Mouse (Mus musculus): Measurements from ENCODE around the gene Pigl. TPM values are rescaled to one million over a fixed set of nuclear protein-coding genes. Genes with fewer than 3 reads are reported as not detected.
"Not testable (repeated sequence)": the region's sequence is repeated elsewhere in the genome, so short reads cannot be mapped to it uniquely, and the experiment has no call there.

The Pigl gene
- polyA plus RNA-seq, 1 experiment from 2014 or later: 7.9 TPM

DNA sequence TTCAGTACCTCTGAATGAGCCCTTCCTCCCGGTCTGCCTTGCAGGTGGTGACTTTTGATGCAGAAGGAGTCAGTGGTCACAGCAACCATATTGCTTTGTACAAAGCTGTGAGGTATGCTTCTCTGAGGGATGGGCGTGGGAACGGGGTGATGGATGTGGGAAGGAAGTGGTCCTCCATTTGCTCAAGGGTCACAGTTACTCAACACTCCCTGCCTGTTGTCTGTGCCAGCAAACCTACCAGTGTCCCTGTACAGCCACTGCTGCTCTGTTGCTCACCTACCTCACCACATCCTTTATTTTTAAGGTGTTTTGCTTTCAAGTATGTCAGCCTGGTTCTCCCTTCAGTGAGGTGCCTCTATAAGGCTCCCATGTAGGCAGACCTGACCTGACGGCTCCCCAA is 49.4 kb downstream of the Pigl start:
- H3K9me3 ChIP-seq (replicated peaks): no peaks in the 10 kb centered on the region
- no peaks in the 10 kb centered on the region for H3K27me3 ChIP-seq (replicated peaks)
- no peak overlapping the region for H3K4me3 ChIP-seq
- 72% methylated on average over 4 of the region's 4 CpGs for WGBS (ENCODE audit: insufficient replicate concordance)
- no peaks in the 10 kb centered on the region for H3K4me1 ChIP-seq
- no peak overlapping the region for H3K27ac ChIP-seq
- no peak overlapping the region for H3K9ac ChIP-seq
- no peaks in the 10 kb centered on the region for H3K36me3 ChIP-seq
- no peak overlapping the region for H3K4me2 ChIP-seq
- no peak for ATAC-seq

DNA sequence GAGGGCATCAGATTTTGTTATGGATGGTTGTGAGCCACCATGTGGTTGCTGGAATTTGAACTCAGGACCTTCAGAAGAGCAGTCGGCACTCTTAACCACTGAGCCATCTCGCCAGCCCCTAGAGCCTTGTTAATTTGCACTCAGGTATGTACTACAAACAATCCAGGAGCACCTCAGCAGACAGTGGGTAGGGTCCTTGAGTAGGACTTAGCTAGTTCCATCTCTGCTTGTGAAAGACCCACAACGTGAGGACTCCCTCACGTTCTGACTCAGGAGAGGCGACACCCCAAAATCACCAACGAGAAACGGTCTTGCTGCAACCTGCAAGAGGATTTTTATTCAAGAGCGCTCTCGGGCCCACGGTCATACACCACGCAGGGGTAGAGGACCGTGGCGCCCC is 50.1 kb downstream of the Pigl start:
- not testable (repeated sequence) for H3K36me3 ChIP-seq; H3K9ac ChIP-seq; H3K27me3 ChIP-seq (replicated peaks); H3K27ac ChIP-seq; H3K9me3 ChIP-seq (replicated peaks); H3K4me2 ChIP-seq; ATAC-seq; H3K4me3 ChIP-seq; H3K4me1 ChIP-seq
- WGBS (ENCODE audit: insufficient replicate concordance): 86% methylated on average over 13 of the region's 13 CpGs

DNA sequence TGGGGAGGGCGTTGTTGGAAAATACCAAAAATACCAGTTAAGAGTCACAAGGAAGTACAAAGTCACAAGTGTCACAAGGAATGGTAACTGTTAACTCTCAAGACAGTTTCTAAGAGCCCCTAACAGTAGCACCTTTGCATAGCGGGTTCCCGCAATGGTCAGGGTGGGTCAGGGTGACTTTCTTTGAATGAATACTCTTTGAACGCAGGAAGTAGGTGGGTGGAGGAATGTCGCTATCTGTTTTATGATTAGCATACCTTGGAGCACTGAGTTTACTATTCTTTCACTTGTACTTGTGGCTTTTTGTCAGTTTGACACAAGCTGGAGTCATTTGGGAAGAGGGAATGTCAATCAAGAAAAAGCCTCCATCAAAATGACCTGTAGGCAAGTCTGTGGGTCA is 50.6 kb downstream of the Pigl start:
- WGBS (ENCODE audit: insufficient replicate concordance): 86% methylated on average over 5 of the region's 5 CpGs
- H3K4me1 ChIP-seq; H3K4me2 ChIP-seq; H3K36me3 ChIP-seq; H3K4me3 ChIP-seq; H3K9ac ChIP-seq; ATAC-seq; H3K9me3 ChIP-seq (replicated peaks); H3K27ac ChIP-seq; H3K27me3 ChIP-seq (replicated peaks): not testable (repeated sequence)

DNA sequence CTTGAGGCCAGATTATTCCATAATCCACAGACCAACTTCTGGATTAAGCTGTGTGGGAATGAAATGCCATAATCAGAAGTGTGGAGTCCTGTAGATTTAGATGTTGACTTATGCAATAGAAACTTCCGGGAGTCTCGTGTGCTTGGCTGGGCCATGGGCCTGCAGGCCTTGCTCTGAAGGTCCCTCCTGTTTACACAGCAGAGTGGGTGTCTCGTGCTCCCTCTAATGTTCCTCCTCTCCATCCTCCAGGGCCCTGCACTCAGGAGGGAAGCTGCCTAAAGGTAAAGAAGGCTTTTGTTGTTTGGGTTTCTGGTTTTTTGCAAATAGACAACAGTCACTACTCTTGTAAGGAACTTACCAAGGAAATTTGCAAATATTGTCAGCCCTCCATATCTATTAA is 51.3 kb downstream of the Pigl start:
- no peak overlapping the region for H3K27ac ChIP-seq
- ATAC-seq: no peak
- no peaks in the 10 kb centered on the region for H3K36me3 ChIP-seq
- no peaks in the 10 kb centered on the region for H3K27me3 ChIP-seq (replicated peaks)
- no peak overlapping the region for H3K9ac ChIP-seq
- H3K9me3 ChIP-seq (replicated peaks): no peaks in the 10 kb centered on the region
- H3K4me2 ChIP-seq: no peak overlapping the region
- no peaks in the 10 kb centered on the region for H3K4me1 ChIP-seq
- WGBS (ENCODE audit: insufficient replicate concordance): 64% methylated on average over 3 of the region's 3 CpGs
- no peak overlapping the region for H3K4me3 ChIP-seq

DNA sequence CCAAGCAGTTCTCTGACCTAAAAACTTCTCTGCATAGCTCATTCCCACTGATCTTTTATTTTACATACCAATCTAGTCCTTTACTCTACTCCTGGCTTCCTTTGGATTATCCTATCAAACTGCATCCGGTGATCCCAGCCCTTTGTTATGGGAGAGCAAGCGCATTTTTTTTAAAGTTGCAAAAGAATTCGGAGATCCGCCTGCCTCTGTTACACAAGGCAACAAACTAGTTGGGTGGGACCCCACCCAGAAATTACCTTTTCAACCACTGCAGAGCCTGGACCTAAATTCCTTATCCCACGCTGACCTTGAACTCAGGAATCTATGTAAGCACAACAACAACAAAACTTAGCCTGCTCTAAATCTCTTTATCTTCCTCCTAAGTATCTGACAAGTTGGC is 52.7 kb downstream of the Pigl start:
- no peak for ATAC-seq
- H3K27ac ChIP-seq: no peak overlapping the region
- H3K36me3 ChIP-seq: no peaks in the 10 kb centered on the region
- no peak overlapping the region for H3K9ac ChIP-seq
- WGBS (ENCODE audit: insufficient replicate concordance): 90% methylated on average over 5 of the region's 5 CpGs
- no peaks in the 10 kb centered on the region for H3K9me3 ChIP-seq (replicated peaks)
- H3K27me3 ChIP-seq (replicated peaks): no peaks in the 10 kb centered on the region
- no peak overlapping the region for H3K4me3 ChIP-seq
- no peaks in the 10 kb centered on the region for H3K4me1 ChIP-seq
- no peak overlapping the region for H3K4me2 ChIP-seq

DNA sequence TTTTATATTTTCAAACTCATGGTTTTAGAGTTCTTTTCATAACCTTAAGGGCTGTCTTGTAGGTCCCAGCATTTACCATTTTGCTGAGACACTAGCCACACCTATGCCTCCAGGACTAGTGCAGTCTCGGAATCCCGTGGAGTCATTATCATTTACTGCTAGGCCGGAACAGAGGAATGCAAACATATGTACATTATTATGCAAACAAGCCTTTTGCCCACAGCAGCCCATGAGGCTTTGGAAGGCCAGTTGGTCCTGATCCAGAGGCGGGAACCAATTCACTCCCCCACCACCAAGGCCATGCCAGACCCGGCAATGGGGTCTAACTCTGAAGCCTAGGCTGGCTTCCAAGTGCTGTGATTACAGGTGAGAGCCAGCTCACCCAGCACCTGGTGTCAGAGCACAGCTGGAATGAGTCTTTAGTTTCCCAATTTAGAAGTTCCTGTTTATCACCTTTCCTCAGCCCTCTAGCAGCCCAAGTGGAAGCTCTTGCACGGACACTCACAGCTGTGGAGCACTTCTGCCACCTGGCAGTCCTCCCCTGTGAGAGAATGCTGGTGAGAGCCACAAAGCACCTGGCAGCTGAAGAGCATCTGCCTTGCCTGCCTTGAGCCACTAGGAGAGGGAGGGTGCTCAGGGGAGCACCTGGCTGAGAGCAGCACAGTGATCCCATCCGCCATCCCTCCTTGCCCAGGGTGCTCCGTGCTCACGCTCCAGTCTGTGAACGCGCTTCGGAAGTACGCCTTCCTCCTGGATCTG is 53.4 kb downstream of the Pigl start:
- no peaks in the 10 kb centered on the region for H3K9me3 ChIP-seq (replicated peaks)
- H3K27ac ChIP-seq: no peak overlapping the region
- ATAC-seq: no peak
- H3K4me2 ChIP-seq: no peak overlapping the region
- H3K4me3 ChIP-seq: no peak overlapping the region
- H3K27me3 ChIP-seq (replicated peaks): no peaks in the 10 kb centered on the region
- H3K36me3 ChIP-seq: no peaks in the 10 kb centered on the region
- 85% methylated on average over 13 of the region's 13 CpGs for WGBS (ENCODE audit: insufficient replicate concordance)
- no peaks in the 10 kb centered on the region for H3K4me1 ChIP-seq
- no peak overlapping the region for H3K9ac ChIP-seq

DNA sequence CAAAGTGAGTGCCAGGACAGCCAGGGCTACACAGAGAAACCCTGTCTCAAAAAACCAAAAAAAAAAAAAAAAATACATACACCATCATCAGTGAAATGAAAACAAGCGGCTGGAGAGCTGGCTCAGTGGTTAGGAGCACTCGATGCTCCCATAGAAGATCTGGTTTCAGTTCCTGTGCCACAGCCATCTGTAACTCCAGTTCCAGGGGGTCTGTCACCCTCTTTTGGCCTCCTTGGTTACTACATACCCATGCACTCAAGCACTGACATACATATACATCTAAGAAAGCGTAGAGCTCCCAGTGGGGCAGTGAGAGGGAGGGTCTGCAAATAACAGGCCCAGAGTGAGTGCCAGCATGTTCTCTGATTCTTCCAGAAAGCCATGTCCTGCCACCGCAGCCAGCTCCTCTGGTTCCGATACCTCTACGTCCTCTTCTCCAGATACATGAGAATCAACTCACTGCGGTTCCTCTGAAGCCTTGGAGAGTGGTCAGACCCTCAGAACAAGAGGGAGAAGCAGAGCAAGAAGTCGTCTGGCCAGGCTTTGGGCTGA is 54.3 kb downstream of the Pigl start:
- Histone ChIP-seq H3K4me3 (no peak overlapping the region), H3K27me3 (replicated peaks) (no peaks in the 10 kb centered on the region), H3K4me2 (no peak overlapping the region), H3K9me3 (replicated peaks) (no peaks in the 10 kb centered on the region), H3K36me3 (no peaks in the 10 kb centered on the region), H3K27ac (no peak overlapping the region), H3K4me1 (no peaks in the 10 kb centered on the region), H3K9ac (no peak overlapping the region)
- 76% methylated on average over 8 of the region's 8 CpGs for WGBS (ENCODE audit: insufficient replicate concordance)
- ATAC-seq: no peak

DNA sequence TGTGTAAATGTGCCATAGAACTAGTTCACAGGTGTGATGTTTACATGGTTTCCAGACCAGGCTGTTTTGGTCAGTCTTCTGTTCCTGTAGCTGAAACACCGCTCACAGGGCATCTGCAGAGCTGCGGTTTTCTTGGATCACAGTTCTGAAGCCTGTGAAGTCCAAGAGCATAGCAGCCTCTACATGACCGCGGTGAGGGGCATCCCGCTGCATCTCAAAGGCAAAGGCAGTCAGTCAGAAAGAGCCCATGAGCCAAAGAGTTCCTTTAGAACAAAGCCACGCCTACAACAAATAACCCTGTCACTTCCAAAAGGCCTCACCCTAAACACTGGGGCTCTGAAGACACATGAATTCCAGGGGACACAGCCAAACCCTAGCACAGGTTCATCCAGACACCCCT is 55.1 kb downstream of the Pigl start:
- no peak for ATAC-seq
- Histone ChIP-seq H3K27ac (no peak overlapping the region), H3K36me3 (no peaks in the 10 kb centered on the region), H3K4me2 (no peak overlapping the region), H3K9ac (no peak overlapping the region), H3K4me3 (no peak overlapping the region), H3K27me3 (replicated peaks) (no peaks in the 10 kb centered on the region), H3K4me1 (no peaks in the 10 kb centered on the region), H3K9me3 (replicated peaks) (no peaks in the 10 kb centered on the region)
- WGBS (ENCODE audit: insufficient replicate concordance): 74% methylated on average over 6 of the region's 6 CpGs

DNA sequence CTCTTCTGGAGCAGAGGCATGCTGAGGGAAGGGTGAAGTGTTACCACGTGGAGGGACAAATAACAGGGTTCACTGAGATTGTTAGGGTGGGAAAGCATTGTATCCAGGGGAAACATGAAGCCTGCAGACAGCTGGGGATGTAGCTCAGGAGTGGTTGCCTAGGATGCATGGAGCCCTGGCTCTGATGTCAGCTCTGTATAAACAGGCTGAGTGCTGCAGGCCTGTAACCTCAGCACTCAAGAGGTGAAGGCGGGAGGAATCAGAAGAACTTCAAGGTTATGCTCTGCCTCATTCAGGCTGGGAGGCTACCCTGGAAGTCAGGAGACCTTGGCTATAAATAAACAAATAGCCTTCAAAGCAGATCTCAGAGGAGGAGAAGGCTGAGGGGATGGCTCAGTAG is 60.7 kb downstream of the Pigl start:
- no peak for ATAC-seq
- Histone ChIP-seq H3K4me1 (peaks cover 3% of the 10 kb centered on the region; the same call in 1 of the 2 replicates), H3K4me2 (no peak overlapping the region), H3K4me3 (no peak overlapping the region), H3K9me3 (replicated peaks) (no peaks in the 10 kb centered on the region), H3K9ac (no peak overlapping the region), H3K36me3 (peaks cover 2% of the 10 kb centered on the region; the same call in 1 of the 2 replicates), H3K27me3 (replicated peaks) (no peaks in the 10 kb centered on the region), H3K27ac (no peak overlapping the region)
- WGBS (ENCODE audit: insufficient replicate concordance): 46% methylated on average over 2 of the region's 2 CpGs

DNA sequence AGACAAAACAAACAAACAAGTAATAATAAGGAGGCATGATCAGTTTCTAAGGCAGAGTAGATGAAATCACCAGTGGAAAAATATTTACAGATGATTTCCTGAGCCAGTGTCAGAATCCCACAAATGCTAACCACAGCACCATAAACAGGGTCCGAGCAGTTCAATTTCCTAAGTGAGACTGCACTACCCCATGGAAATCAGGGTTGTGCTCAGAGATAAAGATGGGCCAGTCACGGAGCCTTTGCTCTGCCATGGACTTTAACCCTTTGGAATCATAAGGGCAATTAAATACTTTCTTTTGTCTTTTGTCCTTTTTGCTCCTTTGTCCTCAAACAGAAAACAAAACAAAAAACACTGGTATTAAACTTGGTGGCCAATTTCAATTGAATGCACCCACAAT is 64.0 kb downstream of the Pigl start:
- no peak overlapping the region for H3K9ac ChIP-seq
- H3K4me2 ChIP-seq: no peak overlapping the region
- no peak overlapping the region for H3K27ac ChIP-seq
- no peak for ATAC-seq
- H3K36me3 ChIP-seq: peaks cover 15% of the 10 kb centered on the region; the same call in 1 of the 2 replicates
- no peaks in the 10 kb centered on the region for H3K9me3 ChIP-seq (replicated peaks)
- peaks cover 3% of the 10 kb centered on the region; the same call in 1 of the 2 replicates for H3K4me1 ChIP-seq
- 17% methylated on average over 2 of the region's 2 CpGs for WGBS (ENCODE audit: insufficient replicate concordance)
- H3K4me3 ChIP-seq: no peak overlapping the region
- no peaks in the 10 kb centered on the region for H3K27me3 ChIP-seq (replicated peaks)

DNA sequence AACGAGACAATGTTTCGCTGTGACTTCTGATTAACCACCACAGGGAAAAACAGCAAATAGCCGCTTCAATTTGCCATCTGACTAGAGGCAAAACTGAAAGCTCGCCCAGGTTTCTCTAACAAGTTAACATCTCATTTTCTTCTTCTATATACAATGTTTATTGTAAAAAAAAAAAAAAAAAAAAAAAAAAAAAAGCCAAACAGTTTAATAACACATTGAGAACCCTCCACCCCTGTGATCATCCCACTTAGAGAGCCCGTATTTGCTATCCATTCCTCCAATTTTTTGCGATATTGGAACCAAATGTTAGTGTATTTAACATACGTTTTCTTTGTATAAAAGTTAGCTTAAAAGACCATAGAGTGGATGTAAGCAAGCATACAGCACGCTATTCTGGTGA is 78.8 kb downstream of the Pigl start:
- 84% methylated on average over 8 of the region's 8 CpGs for WGBS (ENCODE audit: insufficient replicate concordance)
- H3K4me2 ChIP-seq: peak overlapping the region; percentile 98
- ATAC-seq: no peak

DNA sequence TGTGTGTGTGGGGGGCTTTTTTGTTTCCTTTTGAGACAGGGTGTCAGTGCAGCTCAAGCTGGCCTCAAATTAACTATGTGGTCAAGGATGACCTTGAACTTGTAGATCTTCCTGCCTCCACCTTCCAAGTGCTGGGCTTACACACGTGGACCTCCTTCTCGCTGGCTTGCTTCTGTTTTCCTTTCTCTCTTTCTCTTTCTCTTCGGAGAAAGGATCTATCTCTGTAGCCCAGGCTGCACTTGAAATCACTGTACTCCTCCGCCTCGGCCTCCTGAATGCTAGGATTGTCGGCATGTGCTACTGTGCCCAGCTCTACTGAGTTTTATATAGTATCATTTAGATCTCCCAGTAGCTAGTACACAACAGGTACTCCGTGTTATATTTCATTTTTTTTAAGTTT is 79.3 kb downstream of the Pigl start:
- Histone ChIP-seq H3K27ac (no peak overlapping the region), H3K4me1 (peaks cover 22% of the 10 kb centered on the region), H3K4me3 (peak overlapping the region; percentile 85; the same call in 1 of the 2 replicates), H3K9ac (no peak overlapping the region), H3K4me2 (peak overlapping the region; percentile 98), H3K9me3 (replicated peaks) (no peaks in the 10 kb centered on the region), H3K36me3 (peaks cover 19% of the 10 kb centered on the region), H3K27me3 (replicated peaks) (peaks cover 14% of the 10 kb centered on the region)
- 26% methylated on average over 7 of the region's 7 CpGs for WGBS (ENCODE audit: insufficient replicate concordance)
- no peak for ATAC-seq

More for the DNA sequence above, 78.8 kb downstream of the Pigl start:
- Histone ChIP-seq H3K9ac (no peak overlapping the region), H3K36me3 (peaks cover 22% of the 10 kb centered on the region), H3K27ac (no peak overlapping the region), H3K9me3 (replicated peaks) (no peaks in the 10 kb centered on the region), H3K27me3 (replicated peaks) (peaks cover 14% of the 10 kb centered on the region), H3K4me1 (peaks cover 22% of the 10 kb centered on the region), H3K4me3 (no peak overlapping the region)

All from liver, embryonic 12.5 days (tissue).